Mouse (Mus musculus) stomach, postnatal 0 days (tissue): ENCODE results near the gene Mark1.

Source experiments
- CTCF ChIP-seq: IDR thresholded peaks from 2 replicates; pipeline ENCODE4 v1.5.1; 2016; ENCODE audit warnings: antibody characterized with exemption, low read depth, mild to moderate bottlenecking, moderate library complexity
- EP300 ChIP-seq: optimal IDR thresholded peaks from 2 replicates; pipeline ENCODE3; 2016; ENCODE audit warnings: antibody characterized with exemption

DNA sequence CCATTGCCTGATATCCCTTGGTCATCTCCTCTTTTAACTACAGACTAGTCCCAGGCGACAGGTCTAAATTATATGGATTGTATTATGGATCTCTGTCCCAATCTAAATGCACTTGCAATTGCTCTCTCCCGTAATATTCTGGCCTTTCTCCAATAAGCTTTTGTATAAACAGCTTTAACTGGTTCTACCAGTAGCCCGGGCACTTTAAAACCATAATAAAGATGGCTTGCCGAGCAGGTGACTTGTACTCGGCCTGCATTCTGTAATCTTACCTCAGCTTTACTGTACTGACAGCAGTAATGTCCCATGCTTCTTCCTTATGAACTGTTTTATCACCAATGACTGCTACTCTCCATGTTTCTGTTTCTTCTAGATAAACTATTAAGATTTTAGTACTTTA is 7.7 kb upstream of the Mark1 start:
- no peak for TF ChIP-seq CTCF
- no peak for TF ChIP-seq EP300
